Mouse (Mus musculus): ENCODE measurements at regions not wholly inside any gene's neighbourhood (a gene's known extent, or its start where the extent isn't known, plus 50 kb on each side); places are given as distances from the start of the nearest gene placed in this dataset.

- WGBS = 86% methylated on average over 1 of the region's 1 CpGs
- no peaks in the 10 kb centered on the region for H3K36me3 ChIP-seq (ENCODE audit: control insufficient read depth, insufficient read depth, low read length)
- no peaks in the 10 kb centered on the region for H3K9me3 ChIP-seq (replicated peaks; ENCODE audit: control insufficient read depth, low read length)
- no peaks in the 10 kb centered on the region for H3K4me1 ChIP-seq (ENCODE audit: control insufficient read depth, insufficient read depth, low read length)
- H3K27ac ChIP-seq (ENCODE audit: low read length) = no peak overlapping the region
- no peak for ATAC-seq (ENCODE audit: insufficient read depth, low FRiP score)
- H3K4me3 ChIP-seq (replicated peaks; ENCODE audit: low read length) = no peak overlapping the region
- no peak overlapping the region for H3K4me2 ChIP-seq (ENCODE audit: low read depth, low read length)
- no peaks in the 10 kb centered on the region for H3K27me3 ChIP-seq (ENCODE audit: control insufficient read depth, insufficient read depth, low read length)
- no peak overlapping the region for H3K9ac ChIP-seq (ENCODE audit: low read length)
Observed at GRCm38 (mm10) chr6:36248219-36248618, 139.7 kb upstream of the Chrm2 start.

GRCm38 (mm10) chr6:36249047-36249446 lies 138.8 kb upstream of the Chrm2 start:
- no peak overlapping the region for H3K27ac ChIP-seq (ENCODE audit: low read length)
- no peaks in the 10 kb centered on the region for H3K36me3 ChIP-seq (ENCODE audit: control insufficient read depth, insufficient read depth, low read length)
- no peak overlapping the region for H3K9ac ChIP-seq (ENCODE audit: low read length)
- no peak overlapping the region for H3K4me2 ChIP-seq (ENCODE audit: low read depth, low read length)
- H3K4me3 ChIP-seq (replicated peaks; ENCODE audit: low read length) = no peak overlapping the region
- WGBS = 26% methylated on average over 4 of the region's 4 CpGs
- H3K27me3 ChIP-seq (ENCODE audit: control insufficient read depth, insufficient read depth, low read length) = no peaks in the 10 kb centered on the region
- H3K9me3 ChIP-seq (replicated peaks; ENCODE audit: control insufficient read depth, low read length) = no peaks in the 10 kb centered on the region
- no peaks in the 10 kb centered on the region for H3K4me1 ChIP-seq (ENCODE audit: control insufficient read depth, insufficient read depth, low read length)
- no peak for ATAC-seq (ENCODE audit: insufficient read depth, low FRiP score)

- Histone ChIP-seq H3K4me2 (ENCODE audit: low read depth, low read length) (no peak overlapping the region), H3K27me3 (ENCODE audit: control insufficient read depth, insufficient read depth, low read length) (no peaks in the 10 kb centered on the region), H3K9ac (ENCODE audit: low read length) (no peak overlapping the region), H3K4me1 (ENCODE audit: control insufficient read depth, insufficient read depth, low read length) (no peaks in the 10 kb centered on the region), H3K36me3 (ENCODE audit: control insufficient read depth, insufficient read depth, low read length) (no peaks in the 10 kb centered on the region), H3K9me3 (replicated peaks; ENCODE audit: control insufficient read depth, low read length) (no peaks in the 10 kb centered on the region), H3K4me3 (replicated peaks; ENCODE audit: low read length) (no peak overlapping the region), H3K27ac (ENCODE audit: low read length) (no peak overlapping the region)
- 59% methylated on average over 10 of the region's 10 CpGs for WGBS
- no peak for ATAC-seq (ENCODE audit: insufficient read depth, low FRiP score)
Observed at GRCm38 (mm10) chr6:36266717-36267402, 121.0 kb upstream of the Chrm2 start.

DNA sequence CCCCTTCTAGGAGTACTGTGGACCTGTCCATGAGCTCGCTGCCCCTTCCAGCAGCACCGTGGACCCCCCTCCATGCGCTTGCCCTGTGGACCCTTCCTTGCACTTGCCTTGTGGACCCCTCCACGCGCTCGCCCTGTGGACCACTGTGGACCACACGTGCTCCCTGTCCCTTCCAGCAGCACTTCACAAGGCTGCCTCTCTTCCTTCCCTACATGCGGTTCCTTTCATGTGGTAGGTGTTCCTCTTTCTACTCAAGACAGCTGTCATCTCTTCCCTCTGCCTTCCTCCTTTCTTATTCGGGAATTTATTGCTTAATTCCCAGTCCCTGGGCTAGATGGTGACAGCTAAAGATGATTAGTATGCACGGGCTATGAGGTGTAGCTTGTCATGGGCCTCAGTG lies 101.2 kb upstream of the Chrm2 start:
- no peak overlapping the region for H3K4me2 ChIP-seq (ENCODE audit: low read depth, low read length)
- H3K9ac ChIP-seq (ENCODE audit: low read length) = no peak overlapping the region
- H3K9me3 ChIP-seq (replicated peaks; ENCODE audit: control insufficient read depth, low read length) = no peaks in the 10 kb centered on the region
- H3K27me3 ChIP-seq (ENCODE audit: control insufficient read depth, insufficient read depth, low read length) = no peaks in the 10 kb centered on the region
- H3K36me3 ChIP-seq (ENCODE audit: control insufficient read depth, insufficient read depth, low read length) = no peaks in the 10 kb centered on the region
- H3K4me3 ChIP-seq (replicated peaks; ENCODE audit: low read length) = no peak overlapping the region
- WGBS = 73% methylated on average over 10 of the region's 10 CpGs
- no peaks in the 10 kb centered on the region for H3K4me1 ChIP-seq (ENCODE audit: control insufficient read depth, insufficient read depth, low read length)
- H3K27ac ChIP-seq (ENCODE audit: low read length) = no peak overlapping the region
- no peak for ATAC-seq (ENCODE audit: insufficient read depth, low FRiP score)

- no peaks in the 10 kb centered on the region for H3K27me3 ChIP-seq (ENCODE audit: control insufficient read depth, insufficient read depth, low read length)
- no peak overlapping the region for H3K4me2 ChIP-seq (ENCODE audit: low read depth, low read length)
- no peak overlapping the region for H3K27ac ChIP-seq (ENCODE audit: low read length)
- no peak for ATAC-seq (ENCODE audit: insufficient read depth, low FRiP score)
- no peak overlapping the region for H3K9ac ChIP-seq (ENCODE audit: low read length)
- no peaks in the 10 kb centered on the region for H3K36me3 ChIP-seq (ENCODE audit: control insufficient read depth, insufficient read depth, low read length)
- 43% methylated on average over 1 of the region's 1 CpGs for WGBS
- H3K4me1 ChIP-seq (ENCODE audit: control insufficient read depth, insufficient read depth, low read length) = no peaks in the 10 kb centered on the region
- no peaks in the 10 kb centered on the region for H3K9me3 ChIP-seq (replicated peaks; ENCODE audit: control insufficient read depth, low read length)
- no peak overlapping the region for H3K4me3 ChIP-seq (replicated peaks; ENCODE audit: low read length)
Observed at GRCm38 (mm10) chr6:36313586-36313985, 74.3 kb upstream of the Chrm2 start.
